Mouse (Mus musculus) embryonic facial prominence, embryonic 13.5 days (tissue): ENCODE measurements around the gene Glis3. TPM values are rescaled to one million over a fixed set of nuclear protein-coding genes. Genes with fewer than 3 reads are reported as not detected.

ENCODE experiments used
- ATAC-seq: fragments of 200-750 bp; cut with Nextera tagmentation; 2 replicates; pipeline ENCODE4 v1.8.0; 2017; ENCODE audit warnings: low read depth; ENCODE audit not compliant: insufficient number of reproducible peaks, insufficient read depth, low FRiP score, low TSS enrichment
- H3K27ac ChIP-seq: fragments of 300-500 bp; sonication (generic); 2 replicates; pipeline ENCODE4 v1.5.1; 2015; ENCODE audit warnings: moderate library complexity, mild to moderate bottlenecking, inconsistent platforms
- H3K27me3 ChIP-seq: fragments of 300-500 bp; sonication (generic); 2 replicates; pipeline ENCODE4 v1.6.1; 2015; ENCODE audit warnings: mild to moderate bottlenecking, inconsistent platforms
- H3K36me3 ChIP-seq: fragments of 300-500 bp; sonication (generic); 2 replicates; pipeline ENCODE4 v1.6.1; 2015; ENCODE audit warnings: mild to moderate bottlenecking, inconsistent platforms
- H3K4me1 ChIP-seq: fragments of 300-500 bp; sonication (generic); 2 replicates; pipeline ENCODE4 v1.6.1; 2015; ENCODE audit warnings: inconsistent platforms
- H3K4me2 ChIP-seq: fragments of 300-500 bp; sonication (generic); 2 replicates; pipeline ENCODE4 v1.6.1; 2015; ENCODE audit warnings: moderate library complexity, mild to moderate bottlenecking, inconsistent platforms
- H3K4me3 ChIP-seq: fragments of 300-500 bp; sonication (generic); 2 replicates; pipeline ENCODE4 v1.5.1; 2015; ENCODE audit warnings: mild to moderate bottlenecking, inconsistent platforms
- H3K9ac ChIP-seq: fragments of 300-500 bp; sonication (generic); 2 replicates; pipeline ENCODE4 v1.6.1; 2015; ENCODE audit warnings: mild to moderate bottlenecking, inconsistent platforms
- H3K9me3 ChIP-seq: fragments of 300-500 bp; sonication (generic); 2 replicates; pipeline ENCODE4 v1.6.1; 2016; ENCODE audit warnings: inconsistent platforms
- WGBS: fragments of 180-500 bp; shearing (Covaris S2); methylation state at CpG from one replicate; pipeline ENCODE4 v1.1.7; 2015; ENCODE audit warnings: mixed read lengths; 5-methylcytosine and 5-hydroxymethylcytosine counted together
- polyA plus RNA-seq: library from polyadenylated mRNA; unstranded; fragments of >200 nt; fragmentation: Nextera tagmentation; extraction: Ambion mirVana; gene quantifications from 2 replicates; pipeline ENCODE4 v1.2.1, GENCODE M21; 2015

Gene Glis3
- polyA plus RNA-seq, 1 experiment from 2014 or later = 15.2 TPM

DNA sequence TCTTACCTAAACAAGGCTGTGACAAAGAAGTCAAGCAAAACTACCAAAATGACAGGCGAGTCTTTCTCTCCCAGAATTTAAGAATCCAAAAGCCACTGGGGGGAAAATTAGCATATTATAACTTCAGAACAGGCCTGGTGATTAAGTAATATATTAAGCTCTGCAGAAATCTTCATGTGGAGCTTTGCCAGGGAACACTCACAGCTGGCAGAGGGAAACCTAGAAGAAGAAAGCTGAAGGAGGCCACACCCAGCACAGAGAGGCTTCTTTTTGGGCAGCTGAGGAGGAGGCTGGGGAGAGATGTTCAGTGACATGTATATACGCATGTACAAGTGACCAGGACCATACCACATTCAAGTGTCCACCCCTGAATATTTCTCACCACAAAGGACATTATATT is 304.1 kb downstream of the Glis3 start:
- 80% methylated on average over 2 of the region's 2 CpGs for WGBS
- H3K4me1 ChIP-seq = peaks cover 23% of the 10 kb centered on the region
- no peak for ATAC-seq
- no peaks in the 10 kb centered on the region for H3K36me3 ChIP-seq
- H3K4me2 ChIP-seq = no peak overlapping the region
- H3K27me3 ChIP-seq = no peaks in the 10 kb centered on the region
- H3K9ac ChIP-seq = no peak overlapping the region
- H3K9me3 ChIP-seq = no peaks in the 10 kb centered on the region
- H3K4me3 ChIP-seq = no peak overlapping the region
- H3K27ac ChIP-seq = peak overlapping the region; percentile 39; the same call in 1 of the 2 replicates

DNA sequence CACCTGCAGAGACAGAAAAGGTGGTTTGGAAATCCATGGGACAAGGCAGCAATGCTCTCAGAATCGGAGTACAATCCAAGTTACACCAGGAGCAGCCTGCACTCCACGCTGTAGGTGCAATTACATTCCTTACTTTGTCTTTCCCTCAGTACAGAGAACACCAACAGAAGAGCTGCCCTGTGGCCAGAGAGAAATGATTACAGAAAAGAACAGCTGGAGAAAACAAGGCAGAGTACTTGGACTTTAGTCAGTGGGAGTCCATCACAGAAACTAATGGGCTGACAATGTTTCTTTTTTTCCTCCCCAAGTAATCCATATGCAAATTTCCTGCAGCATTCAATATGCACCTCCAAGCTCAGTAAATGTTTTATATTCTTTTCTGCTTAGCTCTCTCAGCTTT is 305.4 kb downstream of the Glis3 start:
- H3K4me3 ChIP-seq = no peak overlapping the region
- no peak overlapping the region for H3K27ac ChIP-seq
- no peaks in the 10 kb centered on the region for H3K9me3 ChIP-seq
- 70% methylated on average over 2 of the region's 2 CpGs for WGBS
- ATAC-seq = no peak
- no peak overlapping the region for H3K4me2 ChIP-seq
- H3K27me3 ChIP-seq = no peaks in the 10 kb centered on the region
- H3K36me3 ChIP-seq = no peaks in the 10 kb centered on the region
- H3K4me1 ChIP-seq = peaks cover 27% of the 10 kb centered on the region
- H3K9ac ChIP-seq = no peak overlapping the region

DNA sequence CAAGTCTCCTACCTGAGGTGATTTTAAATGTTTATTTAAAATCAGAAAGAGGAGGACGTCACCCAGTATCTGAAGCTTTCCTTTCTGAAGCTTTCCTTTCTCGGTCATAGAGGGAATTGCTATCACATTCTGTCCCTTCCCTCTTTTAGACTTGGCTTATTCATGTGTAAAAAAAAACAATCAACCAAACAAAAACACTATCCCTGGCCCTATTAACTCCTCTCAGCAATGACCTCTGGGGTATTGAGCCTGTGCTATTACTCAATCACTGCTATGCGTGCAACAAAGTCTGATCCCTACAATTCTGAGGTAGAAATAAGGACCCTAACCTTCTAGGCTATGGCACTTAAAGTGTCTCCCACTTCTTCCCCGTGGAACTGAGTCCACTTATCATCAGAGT is 311.7 kb downstream of the Glis3 start:
- Histone ChIP-seq H3K27me3 (no peaks in the 10 kb centered on the region), H3K4me3 (no peak overlapping the region), H3K9me3 (no peaks in the 10 kb centered on the region), H3K36me3 (no peaks in the 10 kb centered on the region), H3K4me2 (no peak overlapping the region), H3K4me1 (peaks cover 7% of the 10 kb centered on the region; the same call in 1 of the 2 replicates), H3K27ac (no peak overlapping the region), H3K9ac (no peak overlapping the region)
- ATAC-seq = no peak
- 78% methylated on average over 4 of the region's 4 CpGs for WGBS

DNA sequence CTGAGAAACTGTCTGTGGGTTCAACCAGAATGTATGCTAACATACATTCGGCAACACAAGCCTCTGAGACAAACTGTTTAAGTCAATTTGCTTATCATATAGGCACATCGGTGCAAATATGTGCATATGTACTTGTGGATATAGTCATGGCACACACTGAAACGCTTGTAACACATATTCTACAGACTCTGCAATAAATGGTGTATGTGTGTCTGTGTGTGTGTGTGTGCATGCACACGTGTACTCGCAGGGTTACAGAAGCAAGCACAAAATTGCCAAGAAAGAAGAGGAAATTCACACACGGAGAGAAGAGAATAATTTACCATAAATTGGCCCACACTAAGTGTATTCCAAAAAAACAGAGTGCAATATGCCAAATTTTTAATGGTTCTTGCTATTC is 312.6 kb downstream of the Glis3 start:
- Histone ChIP-seq H3K4me3 (no peak overlapping the region), H3K9ac (no peak overlapping the region), H3K4me1 (peaks cover 7% of the 10 kb centered on the region; the same call in 1 of the 2 replicates), H3K9me3 (no peaks in the 10 kb centered on the region), H3K4me2 (no peak overlapping the region), H3K27me3 (no peaks in the 10 kb centered on the region), H3K36me3 (no peaks in the 10 kb centered on the region), H3K27ac (no peak overlapping the region)
- no peak for ATAC-seq
- WGBS = 87% methylated on average over 6 of the region's 6 CpGs

DNA sequence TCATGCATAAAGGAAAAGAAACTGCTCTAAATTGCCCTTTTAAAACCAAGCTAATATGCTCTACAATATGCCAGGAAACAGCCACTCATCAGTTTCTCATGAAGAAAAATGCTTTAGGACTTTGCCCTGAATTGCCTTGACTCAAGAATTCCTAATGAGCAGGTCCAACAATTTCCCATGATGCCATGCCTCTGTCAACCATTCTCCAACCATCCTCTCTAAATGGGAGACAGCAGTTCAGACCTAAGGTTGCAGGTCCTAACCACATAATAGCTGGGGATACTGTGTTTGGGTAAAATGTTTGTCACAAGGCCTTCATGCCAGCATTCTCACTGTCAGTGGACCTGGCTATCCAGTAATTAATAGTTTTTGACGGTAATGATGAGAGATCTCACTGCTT is 313.1 kb downstream of the Glis3 start:
- WGBS = 90% methylated on average over 1 of the region's 1 CpGs
- Histone ChIP-seq H3K36me3 (no peaks in the 10 kb centered on the region), H3K4me2 (no peak overlapping the region), H3K4me1 (peaks cover 7% of the 10 kb centered on the region; the same call in 1 of the 2 replicates), H3K9me3 (no peaks in the 10 kb centered on the region), H3K4me3 (no peak overlapping the region), H3K9ac (no peak overlapping the region), H3K27ac (no peak overlapping the region), H3K27me3 (no peaks in the 10 kb centered on the region)
- no peak for ATAC-seq

DNA sequence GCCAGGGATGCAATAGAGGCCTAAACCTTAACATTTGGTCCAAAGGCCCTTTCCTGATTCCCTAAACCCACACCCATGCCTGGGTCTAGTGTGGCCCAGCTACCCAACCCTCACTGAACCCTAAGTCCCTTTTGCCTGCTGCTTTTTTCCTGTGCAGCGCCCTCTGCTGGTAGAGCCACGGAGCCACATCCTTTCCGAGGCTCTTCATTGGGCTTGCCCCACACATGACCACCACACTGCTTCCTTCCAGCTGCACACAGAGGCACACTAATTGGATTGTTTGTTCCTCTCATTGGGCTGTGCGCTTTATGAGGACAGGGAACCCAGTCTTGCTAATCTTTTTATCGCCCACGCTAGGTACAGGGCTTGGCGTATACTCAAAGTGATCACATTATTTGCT is 314.0 kb downstream of the Glis3 start:
- Histone ChIP-seq H3K9ac (no peak overlapping the region), H3K4me2 (no peak overlapping the region), H3K36me3 (no peaks in the 10 kb centered on the region), H3K27me3 (no peaks in the 10 kb centered on the region), H3K4me1 (peaks cover 7% of the 10 kb centered on the region; the same call in 1 of the 2 replicates), H3K27ac (no peak overlapping the region), H3K9me3 (no peaks in the 10 kb centered on the region), H3K4me3 (no peak overlapping the region)
- ATAC-seq = no peak
- WGBS = 51% methylated on average over 7 of the region's 7 CpGs

DNA sequence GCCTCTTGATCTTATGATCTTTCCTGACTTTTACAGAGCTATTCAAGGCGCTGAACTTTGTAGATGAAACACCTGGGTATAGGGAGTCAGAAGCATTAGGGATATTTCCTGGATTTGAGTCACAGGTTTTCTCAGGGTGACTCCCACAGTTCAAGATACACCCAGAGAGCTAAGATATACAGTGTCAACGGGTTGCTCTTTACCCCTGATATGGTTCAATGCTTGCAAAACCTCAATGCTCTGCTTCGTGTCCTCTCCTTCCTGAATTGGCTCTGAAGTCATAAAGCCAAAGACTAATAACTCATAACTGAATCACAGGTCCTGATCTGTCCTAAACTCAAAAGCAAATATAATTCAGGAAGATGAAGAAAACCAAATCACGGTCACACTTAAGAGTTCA is 319.0 kb downstream of the Glis3 start:
- no peak for ATAC-seq

DNA sequence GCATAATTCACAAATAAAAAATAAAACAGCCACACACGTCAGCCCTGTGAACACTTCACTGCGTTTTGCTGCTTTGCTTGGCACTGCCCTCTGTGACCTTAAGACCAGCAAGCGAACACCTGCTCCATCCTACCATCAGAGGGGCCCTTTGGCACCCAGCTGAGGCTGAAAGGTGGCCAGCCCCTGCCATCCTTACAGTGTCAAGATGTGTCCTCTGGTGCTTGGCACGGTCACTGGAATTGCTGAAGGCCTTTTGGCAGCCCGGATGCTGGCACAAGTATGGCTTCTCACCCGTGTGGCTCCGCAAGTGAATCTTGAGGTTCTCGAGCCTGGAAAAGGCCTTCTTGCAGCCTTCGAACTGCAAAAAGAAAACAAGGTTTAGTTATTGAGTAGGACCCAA is 322.3 kb downstream of the Glis3 start:
- H3K4me2 ChIP-seq = no peak overlapping the region
- H3K4me3 ChIP-seq = no peak overlapping the region
- H3K9me3 ChIP-seq = no peaks in the 10 kb centered on the region
- H3K27ac ChIP-seq = no peak overlapping the region
- no peaks in the 10 kb centered on the region for H3K36me3 ChIP-seq
- no peaks in the 10 kb centered on the region for H3K27me3 ChIP-seq
- ATAC-seq = no peak
- H3K9ac ChIP-seq = no peak overlapping the region
- H3K4me1 ChIP-seq = peaks cover 21% of the 10 kb centered on the region
- WGBS = 86% methylated on average over 9 of the region's 9 CpGs

More for the DNA sequence above, 319.0 kb downstream of the Glis3 start:
- Histone ChIP-seq H3K4me3 (no peak overlapping the region), H3K27me3 (no peaks in the 10 kb centered on the region), H3K9ac (no peak overlapping the region), H3K4me2 (no peak overlapping the region), H3K9me3 (no peaks in the 10 kb centered on the region), H3K27ac (no peak overlapping the region), H3K36me3 (no peaks in the 10 kb centered on the region), H3K4me1 (peaks cover 7% of the 10 kb centered on the region)
- WGBS = 90% methylated on average over 4 of the region's 4 CpGs

DNA sequence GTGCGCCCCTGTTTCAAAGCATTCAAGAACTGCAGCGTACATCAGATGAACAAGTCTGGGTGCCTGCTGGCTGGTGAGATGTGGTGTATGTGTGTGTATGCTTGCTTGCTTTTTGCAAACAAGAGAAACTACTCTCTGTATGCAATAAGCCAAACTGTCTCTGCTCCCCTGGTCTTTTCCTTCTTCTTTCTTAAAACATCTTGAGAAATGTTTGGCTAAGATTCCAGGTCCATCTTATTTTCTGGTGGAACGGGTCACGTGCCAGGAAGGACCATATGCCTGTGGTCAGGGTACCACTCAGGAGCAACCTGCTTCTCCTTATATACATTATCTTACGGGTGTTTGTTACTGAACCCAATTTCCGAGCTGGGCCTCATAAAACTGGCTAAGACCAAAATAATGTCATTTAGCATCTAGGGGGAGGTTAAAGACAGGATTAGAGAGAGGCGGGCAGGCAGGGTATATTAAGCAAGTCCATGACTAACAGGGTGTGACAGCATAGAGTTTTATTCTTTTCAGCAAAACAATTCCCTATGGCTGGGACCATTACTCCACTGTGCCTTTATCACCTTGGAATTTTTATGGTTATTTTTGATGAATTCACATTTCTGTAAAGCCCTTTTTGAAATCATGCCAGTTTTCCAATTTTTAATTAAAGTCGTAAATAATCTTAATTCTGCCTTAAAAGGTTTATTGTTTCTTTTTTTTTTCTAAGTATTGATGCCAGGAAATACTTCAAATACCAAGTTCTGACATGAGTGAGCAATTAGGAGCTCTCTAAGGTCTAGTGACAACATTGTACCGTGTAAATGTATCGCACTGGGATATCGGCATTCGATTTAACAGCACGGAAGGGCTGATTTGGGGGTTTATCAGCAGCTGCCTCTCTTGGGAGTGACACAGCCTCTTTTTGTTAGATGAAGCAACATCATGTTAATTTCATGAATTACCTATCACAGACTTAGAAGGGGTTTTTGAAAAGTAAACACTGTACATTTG is 328.5 kb downstream of the Glis3 start:
- no peak overlapping the region for H3K4me3 ChIP-seq
- ATAC-seq = no peak; the same call in 1 of the 2 replicates
- H3K27ac ChIP-seq = peak overlapping the region; percentile 11; the same call in 1 of the 2 replicates
- no peak overlapping the region for H3K9ac ChIP-seq
- H3K9me3 ChIP-seq = no peaks in the 10 kb centered on the region
- no peaks in the 10 kb centered on the region for H3K27me3 ChIP-seq
- no peak overlapping the region for H3K4me2 ChIP-seq
- peaks cover 35% of the 10 kb centered on the region for H3K4me1 ChIP-seq
- no peaks in the 10 kb centered on the region for H3K36me3 ChIP-seq
- 46% methylated on average over 13 of the region's 13 CpGs for WGBS

DNA sequence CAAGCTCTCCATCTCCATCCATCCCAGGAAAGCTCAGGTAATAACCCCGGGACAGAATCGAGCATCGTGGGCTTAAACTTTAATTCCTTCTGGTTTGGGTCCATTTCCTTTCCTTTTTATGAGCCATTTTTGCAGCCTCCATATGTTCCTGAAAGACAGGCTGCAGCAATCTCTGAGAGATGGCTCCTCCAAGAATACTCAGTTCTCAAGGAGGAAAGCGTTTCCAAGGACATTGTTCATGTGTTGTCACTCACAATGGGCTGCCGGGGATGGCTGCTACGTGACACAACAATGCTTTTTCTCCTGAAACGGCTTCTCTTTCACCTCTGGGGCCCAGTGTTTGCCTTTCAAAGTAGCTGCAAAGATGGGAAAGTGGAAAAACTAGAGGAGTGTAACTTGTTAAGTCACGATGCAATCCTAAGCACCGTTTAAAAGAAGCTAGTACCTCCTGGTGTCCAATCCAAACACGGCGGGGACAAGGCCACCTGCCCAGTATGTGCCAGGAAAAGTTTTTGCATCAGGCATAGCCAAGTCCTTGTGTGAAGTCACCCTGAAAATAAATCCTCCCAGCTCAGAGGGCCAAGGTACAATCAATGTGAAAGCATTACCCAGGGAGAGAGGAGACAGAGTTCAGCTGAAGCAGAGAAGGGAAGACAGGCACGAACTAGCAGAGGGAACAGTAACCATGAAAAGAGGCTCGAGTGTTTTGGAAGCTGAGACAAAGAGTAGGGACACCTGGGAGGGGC is 332.6 kb downstream of the Glis3 start:
- Histone ChIP-seq H3K27ac (0 out of 2 replicates have a peak overlapping the region, but pooled peaks have one; percentile 28), H3K9me3 (no peaks in the 10 kb centered on the region)
- no peak for ATAC-seq

DNA sequence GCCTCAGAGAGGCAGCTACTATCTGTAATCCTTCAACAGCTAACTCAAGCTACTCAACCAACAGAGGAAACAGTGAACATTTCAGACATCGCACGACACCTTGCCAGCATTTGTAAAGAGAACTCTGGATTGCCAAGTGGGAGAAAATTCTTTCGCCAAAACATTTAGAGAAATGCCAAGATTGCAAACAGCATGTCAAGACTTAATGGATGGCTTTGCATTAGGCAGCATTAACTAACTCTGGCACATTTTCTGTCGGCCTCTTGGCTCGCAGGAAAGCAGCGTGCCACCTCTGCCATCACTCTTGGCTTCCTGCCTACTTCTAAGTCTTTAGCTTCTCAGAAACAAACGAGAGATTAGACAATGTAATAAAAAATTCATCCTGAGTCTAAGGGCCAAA is 336.2 kb downstream of the Glis3 start:
- Histone ChIP-seq H3K4me3 (no peak overlapping the region), H3K27me3 (no peaks in the 10 kb centered on the region), H3K9ac (no peak overlapping the region), H3K9me3 (no peaks in the 10 kb centered on the region), H3K4me1 (peaks cover 7% of the 10 kb centered on the region; the same call in 1 of the 2 replicates), H3K27ac (no peak overlapping the region), H3K4me2 (no peak overlapping the region), H3K36me3 (no peaks in the 10 kb centered on the region)
- WGBS = 88% methylated on average over 7 of the region's 7 CpGs
- ATAC-seq = no peak

More for the DNA sequence above, 332.6 kb downstream of the Glis3 start:
- H3K4me1 ChIP-seq = peaks cover 20% of the 10 kb centered on the region
- no peak overlapping the region for H3K4me2 ChIP-seq
- no peaks in the 10 kb centered on the region for H3K36me3 ChIP-seq
- no peak overlapping the region for H3K9ac ChIP-seq
- H3K4me3 ChIP-seq = no peak overlapping the region
- 72% methylated on average over 13 of the region's 13 CpGs for WGBS
- no peaks in the 10 kb centered on the region for H3K27me3 ChIP-seq
